Mouse (Mus musculus) myocyte (in vitro differentiated cells): ENCODE measurements around the gene Ndufb10.

Experiments used
- POLR2A ChIP-seq: IDR thresholded peaks from one replicate; pipeline ENCODE4 v1.6.1; 2011; ENCODE audit warnings: low read depth, mild to moderate bottlenecking, control low read depth, moderate library complexity; ENCODE audit not compliant: insufficient read length
- POLR2AphosphoS2 ChIP-seq: IDR thresholded peaks from one replicate; pipeline ENCODE4 v1.6.1; 2011; ENCODE audit warnings: low read depth, control low read depth; ENCODE audit not compliant: insufficient read length
- TCF12 ChIP-seq: IDR thresholded peaks from one replicate; pipeline ENCODE4 v1.6.1; 2011; ENCODE audit warnings: mild to moderate bottlenecking, control low read depth; ENCODE audit not compliant: poor library complexity, insufficient read depth, severe bottlenecking

DNA sequence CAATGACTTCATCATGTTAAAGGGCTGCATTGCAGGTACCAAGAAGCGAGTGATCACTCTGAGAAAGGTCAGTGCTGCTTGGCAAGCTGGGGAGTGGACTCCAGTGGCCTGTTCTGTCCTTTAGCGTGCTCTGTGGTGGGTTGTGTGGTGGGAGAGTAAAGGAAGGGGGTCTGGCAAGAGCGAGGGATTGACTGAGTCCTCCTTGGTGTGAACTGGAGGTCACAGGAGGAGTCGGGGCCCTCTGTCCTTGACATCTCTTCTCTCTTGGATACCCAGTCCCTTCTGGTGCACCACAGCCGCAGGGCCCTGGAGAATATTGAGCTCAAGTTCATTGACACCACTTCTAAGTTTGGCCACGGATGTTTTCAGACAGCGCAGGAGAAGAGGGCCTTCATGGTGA lies 11.2 kb upstream of the Ndufb10 start:
- TF ChIP-seq TCF12, result no peak
- no peak for TF ChIP-seq POLR2A
- TF ChIP-seq POLR2AphosphoS2, result no peak
